Mouse (Mus musculus): ENCODE results near the gene Gm21409.
"Not testable (repeated sequence)": the region's sequence is repeated elsewhere in the genome, so short reads cannot be mapped to it uniquely, and the experiment has no call there.

Gm21409 gene

DNA sequence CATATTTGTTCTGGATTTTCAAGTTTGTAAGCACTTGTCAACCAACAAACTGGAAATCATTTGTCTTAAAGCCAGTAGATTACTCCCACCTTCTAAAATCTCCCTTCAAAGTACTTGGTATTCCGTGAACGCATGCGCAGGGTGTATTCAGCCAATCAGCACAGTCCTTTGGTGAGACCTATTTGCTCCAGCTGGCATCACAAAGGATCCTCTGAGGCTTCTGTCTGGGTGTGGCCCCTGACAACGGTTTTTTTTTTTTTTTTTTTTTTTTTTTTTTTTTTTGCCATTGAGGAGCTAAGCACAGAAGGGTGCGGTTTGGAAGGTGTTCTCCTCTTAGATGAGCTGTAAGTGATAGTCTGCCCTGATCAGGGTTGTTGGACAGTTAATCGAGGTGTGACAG is at the start of gene Gm21409:
Gene Gm21409 (plus strand): TSS at position 301 of the 400 bp plus-strand sequence.
- DNase-seq (ENCODE audit: low spot score): not testable (repeated sequence)
